Mouse (Mus musculus) kidney, postnatal 4 days (tissue): ENCODE measurements around the gene Ms4a13.
A peak's percentile ranks its signal among the peaks of the same experiment; 100 is the strongest.
"Not testable (repeated sequence)": the region's sequence is repeated elsewhere in the genome, so short reads cannot be mapped to it uniquely, and the experiment has no call there.

Experiments
- DNase-seq, 2 experiments: peaks; one replicate each; pipeline ENCODE4 v3.0.0; 2021; ENCODE audit warnings: mixed read lengths in 2 of 2

The Ms4a13 gene

GRCm38 (mm10) chr19:11196546-11196945 is at the start of gene Ms4a13:
TSS of gene Ms4a13 (minus strand) at chr19:11196737.
- DNase-seq, result no peak

DNA sequence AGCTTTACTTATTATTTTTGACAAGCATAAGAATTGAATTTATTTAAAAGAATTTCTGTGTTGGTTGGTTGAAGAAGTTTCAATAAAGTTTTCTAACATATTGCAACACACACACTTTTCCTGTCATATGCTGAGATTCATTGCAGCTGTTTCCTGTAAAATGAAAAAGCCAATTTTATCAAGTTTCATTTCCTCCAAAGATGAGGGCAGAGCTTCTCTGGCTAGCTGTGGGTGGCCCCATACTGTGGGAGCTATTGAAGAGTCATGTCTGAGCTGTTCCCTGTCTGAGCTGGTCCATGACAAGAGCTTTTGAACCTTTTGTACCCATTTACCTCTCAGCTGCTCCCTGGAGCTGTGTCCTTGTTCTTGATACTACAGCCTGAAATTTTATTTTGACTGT is 47.7 kb upstream of the Ms4a13 start:
- DNase-seq, result no peak

- no peak for DNase-seq
Measured at GRCm38 (mm10) chr19:11242560-11242959, 46.0 kb upstream of the Ms4a13 start.

- DNase-seq, result no peak
Measured at GRCm38 (mm10) chr19:11235820-11236219, 39.3 kb upstream of the Ms4a13 start.

GRCm38 (mm10) chr19:11234921-11235735 is 38.6 kb upstream of the Ms4a13 start:
- no peak for DNase-seq

DNA sequence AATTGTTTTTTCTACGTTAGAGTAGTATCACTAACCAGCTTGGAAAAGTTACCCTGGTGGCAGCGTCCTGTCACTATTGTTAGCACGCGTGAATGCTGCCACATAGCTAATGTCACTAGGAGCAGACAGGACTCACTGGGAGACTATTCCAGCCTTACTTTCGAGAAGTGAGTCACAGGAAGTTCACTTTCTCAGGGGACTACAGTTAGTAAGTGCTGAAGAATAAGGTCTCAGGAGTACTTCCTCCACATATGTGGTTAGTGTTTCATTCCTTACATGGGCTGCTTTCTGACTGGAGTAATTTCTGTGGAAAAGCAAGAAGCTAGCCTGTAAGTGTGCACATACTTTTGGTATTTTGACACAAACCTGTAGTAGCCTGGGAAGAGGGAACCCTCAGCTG is 37.7 kb upstream of the Ms4a13 start:
- DNase-seq, result no peak

DNA sequence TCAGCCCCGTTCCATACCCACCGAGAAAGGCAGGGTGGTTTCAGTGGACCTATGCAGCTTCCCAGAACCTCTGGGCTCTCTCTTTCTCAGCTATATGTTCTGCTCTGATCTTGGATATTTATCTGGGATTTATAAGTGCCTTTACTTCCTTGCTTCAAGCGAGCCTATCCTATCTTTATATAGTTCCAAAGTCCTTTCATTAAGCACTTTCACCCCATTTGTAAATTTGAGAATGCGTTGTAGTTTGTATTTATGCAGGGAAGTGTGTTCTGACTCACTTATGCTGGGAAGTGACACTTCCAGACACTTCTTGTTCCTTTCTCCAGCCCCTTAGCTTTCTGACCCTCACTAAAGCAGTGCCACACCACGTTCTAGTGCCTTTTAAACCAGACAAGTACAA is 35.8 kb upstream of the Ms4a13 start, which contains the start of gene Ms4a12:
Ms4a12 (minus strand) TSS at position 101 of the 400 bp plus-strand sequence.
- no peak for DNase-seq

DNA sequence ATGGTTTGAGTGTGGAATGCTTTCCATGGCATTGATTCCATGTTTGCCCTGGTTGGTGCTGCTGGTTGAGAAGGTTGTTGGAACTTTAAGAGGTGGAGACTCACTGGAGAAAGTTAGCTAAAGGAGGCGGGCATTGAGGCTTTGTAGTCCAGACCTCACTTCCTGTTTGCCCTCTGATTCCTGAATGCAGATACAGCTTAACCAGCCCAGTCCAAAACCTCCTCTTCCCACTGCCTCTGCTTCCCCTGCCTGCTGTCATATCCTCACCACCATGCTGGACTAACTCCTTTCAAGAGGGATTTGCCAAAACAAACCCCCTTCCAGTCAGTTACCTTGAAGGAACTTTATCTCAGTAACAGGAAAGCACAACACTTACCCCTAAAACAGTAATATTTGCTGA is 4.0 kb downstream of the Ms4a13 start:
- DNase-seq, result no peak

GRCm38 (mm10) chr19:11184121-11184520 is 12.4 kb downstream of the Ms4a13 start:
- peak; percentile 4 to 12 for DNase-seq

GRCm38 (mm10) chr19:11177464-11177863 is 19.1 kb downstream of the Ms4a13 start:
- DNase-seq, result no peak

DNA sequence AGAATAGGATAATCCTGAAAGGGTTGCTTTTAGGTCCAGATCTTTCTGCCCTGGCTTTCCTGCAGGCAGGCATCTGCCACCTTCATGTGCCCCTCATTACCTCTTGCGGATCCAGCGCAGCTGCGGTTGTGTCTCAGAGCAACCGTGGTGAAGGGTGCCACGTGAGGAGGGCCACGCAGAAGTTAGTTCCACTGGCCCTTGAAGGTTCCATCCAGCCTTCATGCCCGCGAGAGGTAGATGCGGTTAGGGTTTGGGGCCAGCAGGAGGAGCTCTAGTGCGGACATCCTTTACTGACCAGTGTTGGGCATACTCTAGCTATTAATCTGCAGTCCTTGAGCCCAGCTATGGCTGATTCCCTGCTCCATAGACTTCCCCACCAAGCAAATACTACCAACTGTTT is 31.4 kb downstream of the Ms4a13 start, which contains the start of gene 1700025F22Rik:
1700025F22Rik (minus strand) TSS at position 149 of the 400 bp plus-strand sequence.
- DNase-seq, result peak; percentile 3 to 5

DNA sequence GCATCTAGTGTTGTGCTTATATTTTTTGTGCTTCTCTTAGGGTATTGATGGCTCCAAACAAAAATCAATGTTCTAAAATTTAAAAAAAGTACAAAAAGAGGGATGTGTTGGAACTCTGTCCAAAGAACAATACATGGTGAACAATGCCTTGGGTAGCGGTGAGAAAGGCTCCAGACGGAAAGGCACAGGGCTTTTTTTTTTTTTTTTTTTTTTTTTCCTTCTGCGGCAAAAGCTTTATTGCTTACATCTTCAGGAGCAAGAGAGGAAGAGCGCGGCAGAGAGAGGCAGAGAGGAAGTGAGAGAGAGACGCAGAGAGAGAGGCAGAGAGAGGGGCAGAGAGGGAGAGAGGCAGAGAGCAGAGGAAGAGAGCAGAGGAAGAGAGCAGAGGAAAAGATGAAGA is 38.6 kb downstream of the Ms4a13 start:
- DNase-seq, result not testable (repeated sequence)

GRCm38 (mm10) chr19:11135336-11135735 is 61.2 kb downstream of the Ms4a13 start:
- no peak for DNase-seq

DNA sequence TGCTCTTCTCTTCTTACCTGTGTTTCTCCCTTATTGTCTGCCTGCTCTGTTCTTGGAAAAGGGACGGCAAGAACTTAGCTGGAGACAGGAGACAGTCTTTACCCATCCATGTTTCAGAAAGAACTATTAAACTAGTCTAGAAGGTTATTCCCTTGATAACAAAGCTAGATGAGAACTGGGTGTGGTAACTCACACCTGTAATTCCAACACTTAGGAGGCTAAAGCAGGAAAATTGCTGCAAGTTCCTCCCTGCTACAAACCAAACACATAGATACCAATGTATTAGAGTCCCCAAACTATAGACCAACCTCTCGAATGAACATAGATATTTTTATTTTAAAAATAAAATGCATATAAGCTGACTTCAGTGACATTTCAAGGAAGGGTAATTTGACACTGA is 61.7 kb downstream of the Ms4a13 start:
- DNase-seq, result no peak

DNA sequence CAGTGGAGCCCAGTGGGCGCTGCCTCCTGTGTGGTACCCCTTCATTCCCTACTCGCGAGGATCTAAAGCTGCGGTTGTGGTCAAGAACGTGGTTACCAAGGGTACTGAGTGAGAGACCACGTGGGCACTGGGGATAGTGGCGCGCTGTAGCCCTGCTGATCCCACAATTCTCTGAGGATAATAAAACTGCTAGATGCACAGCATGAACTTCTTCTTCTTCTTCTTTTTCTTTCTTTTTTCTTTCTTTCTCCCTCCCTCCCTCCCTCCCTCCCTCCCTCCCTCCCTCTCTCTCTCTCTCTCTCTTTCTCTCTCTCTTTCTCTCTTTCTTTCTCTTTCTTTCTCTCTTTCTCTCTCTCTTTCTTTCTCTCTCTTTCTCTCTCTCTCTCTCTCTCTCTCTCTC is 65.8 kb downstream of the Ms4a13 start, which contains the start of gene 1700017D01Rik:
1700017D01Rik (minus strand) TSS at position 101 of the 400 bp plus-strand sequence.
- DNase-seq, result not testable (repeated sequence)

DNA sequence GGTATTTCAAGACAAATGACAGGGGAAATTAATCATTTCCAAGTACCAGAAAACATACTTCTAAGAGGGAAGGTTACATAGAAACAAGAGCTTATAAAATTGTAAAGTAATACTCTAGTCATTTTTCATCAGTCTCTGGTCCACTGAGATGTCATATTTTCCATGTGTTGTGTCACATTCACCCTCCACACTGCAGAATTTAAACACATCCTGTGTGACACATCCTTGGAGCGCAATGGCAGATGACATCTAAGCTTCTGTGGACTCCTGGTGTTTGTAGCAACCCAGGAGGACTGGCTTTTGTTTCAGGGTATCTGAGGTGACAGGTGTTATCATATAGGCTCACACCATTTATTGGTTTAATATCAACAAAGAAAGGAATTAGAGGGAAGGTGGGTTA is 66.8 kb downstream of the Ms4a13 start:
- DNase-seq, result no peak

DNA sequence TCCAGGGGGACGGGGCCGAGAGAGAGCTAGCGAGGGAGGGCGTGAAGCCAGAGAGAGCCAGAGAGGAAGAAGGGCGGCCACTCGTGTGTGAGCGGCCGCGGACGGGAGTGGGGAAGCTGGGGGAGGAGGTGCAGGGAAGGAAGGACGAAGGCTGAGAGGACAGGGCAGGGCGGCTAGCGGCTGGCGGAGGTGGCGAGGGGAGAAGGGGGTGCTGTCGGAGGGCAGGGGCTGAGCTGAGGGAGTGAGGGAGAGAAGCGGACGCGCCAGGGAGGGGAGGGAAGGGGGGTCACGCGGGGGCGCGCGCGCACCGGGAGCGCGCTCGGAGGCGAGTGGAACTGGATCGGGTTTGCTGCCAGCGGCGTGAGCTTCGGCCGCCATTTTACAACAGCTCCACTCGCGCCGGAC is 75.5 kb downstream of the Ms4a13 start:
- peak; percentile 25 to 40 for DNase-seq
